Mouse (Mus musculus) testis, postnatal 14 days (tissue): ENCODE results near the gene Fbxl5.

Source experiments
- DNase-seq: peaks from one replicate; pipeline ENCODE4 v3.0.0; 2021; ENCODE audit warnings: low spot score

Gene Fbxl5

GRCm38 (mm10) chr5:43827366-43827765 is 5.9 kb upstream of the Fbxl5 start:
- DNase-seq, result no peak

GRCm38 (mm10) chr5:43826883-43827282 is 5.4 kb upstream of the Fbxl5 start:
- no peak for DNase-seq

DNA sequence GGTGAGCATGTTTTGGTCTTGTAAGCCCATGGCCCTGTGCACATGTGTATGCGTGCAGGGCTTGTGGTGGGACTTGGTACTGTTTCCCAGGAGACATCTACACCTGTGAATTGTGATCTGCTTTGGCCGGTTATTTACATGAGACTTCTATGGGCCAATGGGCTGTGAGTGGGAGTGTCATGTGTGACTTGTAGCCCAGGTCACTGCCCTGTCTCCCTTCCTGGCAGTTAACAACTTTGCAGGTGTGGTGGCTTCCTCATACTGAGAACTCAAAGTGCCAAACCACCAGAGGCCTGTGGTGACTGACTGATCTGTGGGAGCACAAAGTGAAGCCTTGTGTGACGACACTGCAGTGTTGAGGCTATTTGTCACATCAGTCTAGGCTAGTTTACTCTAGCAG is 3.1 kb upstream of the Fbxl5 start:
- no peak for DNase-seq

- DNase-seq, result no peak
Observed at GRCm38 (mm10) chr5:43822824-43823223, 1.4 kb upstream of the Fbxl5 start.

- no peak for DNase-seq
Observed at GRCm38 (mm10) chr5:43822199-43822598, 761 bp upstream of the Fbxl5 start.

- DNase-seq, result no peak
Observed at GRCm38 (mm10) chr5:43820785-43821184, 653 bp downstream of the Fbxl5 start.

GRCm38 (mm10) chr5:43818695-43819094 is 2.7 kb downstream of the Fbxl5 start, which contains the start of gene Bst1:
Gene Bst1 (plus strand): TSS chr5:43818885.
- DNase-seq, result no peak

DNA sequence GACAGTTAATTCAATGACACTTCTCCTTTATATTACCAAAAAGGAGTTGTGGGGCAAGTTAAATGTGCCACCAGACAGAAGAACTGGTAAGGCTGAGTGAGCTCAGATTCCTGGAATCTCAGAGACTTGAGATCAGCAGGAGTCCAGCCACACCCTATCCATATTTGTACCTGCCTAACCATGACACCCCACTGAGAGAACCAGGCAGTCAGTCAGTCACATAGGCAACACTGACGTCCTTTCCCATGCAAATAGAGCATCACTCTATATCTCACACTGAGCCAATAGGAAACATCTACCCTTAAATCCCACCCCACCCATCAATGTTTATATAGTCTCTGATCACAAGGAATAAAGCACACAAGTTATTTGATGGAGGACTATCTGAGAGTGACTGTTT is 5.7 kb downstream of the Fbxl5 start:
- DNase-seq, result no peak

GRCm38 (mm10) chr5:43814536-43814935 is 6.9 kb downstream of the Fbxl5 start:
- DNase-seq, result no peak

DNA sequence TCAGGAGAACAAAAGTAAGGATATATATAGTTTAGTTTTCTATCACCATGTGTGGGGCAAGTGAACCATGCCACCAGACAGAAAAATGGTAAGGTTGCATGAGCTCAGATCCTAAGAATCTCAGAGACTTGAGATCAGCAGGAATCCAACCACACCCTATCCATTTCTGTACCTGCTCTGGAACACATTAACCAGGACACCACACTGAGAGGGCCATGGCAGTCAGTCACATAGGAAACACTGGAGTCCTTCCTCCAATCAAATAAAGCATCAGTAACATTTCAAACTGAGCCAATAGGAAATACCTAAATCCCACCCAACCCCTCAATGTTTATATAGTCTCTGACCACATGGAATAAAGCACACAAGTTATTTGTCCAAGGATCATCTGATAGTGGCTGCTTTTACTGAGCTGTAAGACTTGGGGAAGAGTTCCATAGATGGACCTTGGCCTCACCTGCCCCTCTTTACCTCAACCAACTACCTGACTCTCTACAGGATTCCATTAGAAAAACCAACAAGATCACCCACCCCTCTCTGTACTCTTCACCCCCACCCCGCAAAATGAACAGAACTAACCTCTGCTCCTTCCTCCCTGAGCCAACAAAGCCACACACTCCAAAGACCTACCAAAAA is 10.9 kb downstream of the Fbxl5 start:
- no peak for DNase-seq

- peak; percentile 84 for DNase-seq
Observed at GRCm38 (mm10) chr5:43807744-43808696, 13.4 kb downstream of the Fbxl5 start.

- no peak for DNase-seq
Observed at GRCm38 (mm10) chr5:43806914-43807313, 14.5 kb downstream of the Fbxl5 start.

DNA sequence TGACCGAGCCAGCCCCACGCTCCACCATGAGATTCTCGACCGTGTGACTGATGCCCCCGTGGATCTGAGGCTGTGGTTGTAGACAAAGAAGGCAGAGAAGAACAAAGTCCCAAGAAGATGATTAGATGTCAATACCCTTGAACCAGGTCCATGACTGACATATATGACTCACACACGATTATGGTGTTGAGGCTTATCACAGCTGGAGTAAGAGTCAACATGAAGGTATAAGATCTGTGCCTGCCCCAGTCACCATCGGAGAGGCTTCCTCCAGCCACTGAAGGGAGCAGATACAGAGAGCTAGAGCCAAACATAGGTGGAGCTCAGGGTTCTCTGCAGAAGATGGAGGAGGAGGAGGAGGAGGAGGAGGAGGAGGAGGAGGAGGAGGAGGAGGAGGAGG is 15.1 kb downstream of the Fbxl5 start:
- DNase-seq, result no peak

GRCm38 (mm10) chr5:43805401-43805800 is 16.0 kb downstream of the Fbxl5 start:
- DNase-seq, result no peak

DNA sequence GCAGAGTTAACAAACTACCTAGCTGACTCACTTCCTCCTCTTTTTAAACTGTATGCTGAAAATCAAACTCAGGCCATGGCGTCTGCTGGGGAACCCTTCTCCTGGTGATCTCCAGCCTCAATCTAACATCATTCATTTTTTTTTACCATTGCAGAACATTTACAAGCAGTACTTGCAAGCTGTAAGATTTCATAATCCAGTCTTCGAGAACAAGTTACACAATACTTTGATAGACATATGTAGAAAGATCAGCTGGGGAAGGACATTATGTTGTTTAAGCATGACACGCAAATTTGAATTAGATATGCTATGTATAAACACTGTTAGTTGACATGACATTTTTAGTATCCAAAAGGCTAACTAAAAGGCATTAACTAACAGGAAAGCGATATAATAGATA is 19.6 kb downstream of the Fbxl5 start:
- DNase-seq, result no peak

DNA sequence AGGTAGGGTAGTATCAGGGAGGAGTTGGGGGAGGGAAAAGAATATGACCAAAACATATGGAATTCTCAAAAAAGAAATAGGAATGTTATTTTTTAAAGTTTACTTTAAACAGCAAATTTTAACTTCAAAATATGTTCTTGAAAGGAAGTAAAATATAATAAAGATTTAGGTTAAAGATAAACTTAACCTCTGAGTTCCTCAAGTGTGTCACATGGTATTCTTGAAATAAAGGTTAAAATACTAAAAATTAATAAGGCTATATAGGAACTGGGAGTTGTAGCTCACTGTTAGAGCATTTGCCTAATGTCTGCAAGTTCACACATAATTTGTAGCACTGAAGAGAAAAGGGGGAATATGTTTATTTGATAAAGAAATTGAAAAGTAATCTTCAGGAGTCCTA is 20.2 kb downstream of the Fbxl5 start:
- DNase-seq, result no peak

DNA sequence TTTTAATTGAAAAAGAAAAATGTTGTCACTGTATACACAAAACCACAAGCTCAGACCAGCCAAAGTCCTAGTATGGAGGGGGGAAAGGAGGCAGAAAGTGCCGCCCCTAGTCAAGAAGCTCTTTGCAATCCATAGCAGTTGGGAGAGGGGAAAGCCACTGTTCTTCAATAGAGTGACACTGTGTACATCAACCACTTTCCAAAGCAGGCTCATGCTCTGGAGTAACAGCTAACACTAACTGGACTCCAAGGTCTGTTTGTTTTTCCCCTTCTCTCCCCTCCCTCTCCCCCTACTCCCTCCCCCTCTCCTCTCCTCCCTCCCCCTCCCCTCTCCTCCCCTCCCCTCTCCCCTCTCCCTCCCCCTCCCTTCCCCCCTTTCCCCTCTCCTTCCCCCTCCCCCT is 20.7 kb downstream of the Fbxl5 start:
- no peak for DNase-seq

GRCm38 (mm10) chr5:43799530-43799929 is 21.9 kb downstream of the Fbxl5 start:
- DNase-seq, result no peak

DNA sequence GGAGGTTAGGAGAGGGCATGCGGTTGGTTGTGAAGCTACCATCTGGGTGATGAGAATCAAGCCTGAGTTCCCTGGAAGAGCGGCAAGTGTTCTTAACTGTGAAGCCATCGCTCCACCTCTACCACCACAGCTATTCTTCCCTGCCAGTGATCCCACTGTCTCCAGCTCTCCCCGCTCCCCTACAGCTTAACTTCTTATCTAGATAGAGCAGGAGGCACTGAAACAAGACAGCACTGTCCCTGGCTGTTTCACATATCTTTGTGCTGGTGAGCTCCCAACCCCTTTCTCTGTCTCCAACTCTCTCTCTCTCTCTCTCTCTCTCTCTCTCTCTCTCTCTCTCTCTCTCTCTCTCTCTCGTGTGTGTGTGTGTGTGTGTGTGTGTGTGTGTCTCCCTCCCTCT is 29.1 kb downstream of the Fbxl5 start:
- DNase-seq, result no peak

GRCm38 (mm10) chr5:43787976-43788752 is 33.3 kb downstream of the Fbxl5 start:
- no peak for DNase-seq

- DNase-seq, result no peak
Observed at GRCm38 (mm10) chr5:43786607-43787006, 34.8 kb downstream of the Fbxl5 start.

GRCm38 (mm10) chr5:43783996-43784395 is 37.4 kb downstream of the Fbxl5 start:
- DNase-seq, result no peak
